Mouse (Mus musculus) limb, embryonic 15.5 days (tissue): ENCODE results near the gene Mmp10. TPM values are rescaled to one million over a fixed set of nuclear protein-coding genes. Genes with fewer than 3 reads are reported as not detected.

Source experiments
- ATAC-seq: fragments of 200-750 bp; cut with Nextera tagmentation; 2 replicates; pipeline ENCODE4 v1.8.0; 2017; ENCODE audit warnings: low read depth, moderate TSS enrichment; ENCODE audit not compliant: insufficient number of reproducible peaks, low FRiP score, low TSS enrichment
- H3K27ac ChIP-seq: fragments of 300-500 bp; sonication (generic); 2 replicates; pipeline ENCODE4 v1.5.1; 2015; ENCODE audit warnings: moderate library complexity, mild to moderate bottlenecking, inconsistent platforms
- H3K27me3 ChIP-seq: fragments of 300-500 bp; sonication (generic); 2 replicates; pipeline ENCODE4 v1.6.1; 2015; ENCODE audit warnings: inconsistent platforms
- H3K36me3 ChIP-seq: fragments of 300-500 bp; sonication (generic); 2 replicates; pipeline ENCODE4 v1.6.1; 2015; ENCODE audit warnings: inconsistent platforms
- H3K4me1 ChIP-seq: fragments of 300-500 bp; sonication (generic); 2 replicates; pipeline ENCODE4 v1.6.1; 2015; ENCODE audit warnings: inconsistent platforms
- H3K4me2 ChIP-seq: fragments of 300-500 bp; sonication (generic); 2 replicates; pipeline ENCODE4 v1.6.1; 2015; ENCODE audit warnings: mild to moderate bottlenecking, inconsistent platforms
- H3K4me3 ChIP-seq: fragments of 300-500 bp; sonication (generic); 2 replicates; pipeline ENCODE4 v1.5.1; 2015; ENCODE audit warnings: mild to moderate bottlenecking, inconsistent platforms
- H3K9ac ChIP-seq: fragments of 300-500 bp; sonication (generic); 2 replicates; pipeline ENCODE4 v1.6.1; 2015; ENCODE audit warnings: inconsistent platforms
- H3K9me3 ChIP-seq: fragments of 300-500 bp; sonication (generic); 2 replicates; pipeline ENCODE4 v1.6.1; 2016; ENCODE audit warnings: inconsistent platforms
- WGBS: fragments of 180-500 bp; shearing (Covaris S2); methylation state at CpG from one replicate; pipeline ENCODE4 v1.1.7; 2015; 5-methylcytosine and 5-hydroxymethylcytosine counted together
- polyA plus RNA-seq: library from polyadenylated mRNA; unstranded; fragments of >200 nt; fragmentation: Nextera tagmentation; extraction: Ambion mirVana; gene quantifications from 2 replicates; pipeline ENCODE4 v1.2.1, GENCODE M21; 2015

The Mmp10 gene
- polyA plus RNA-seq, 1 experiment from 2014 or later, result not detected

GRCm38 (mm10) chr9:7545471-7545870 lies 43.3 kb downstream of the Mmp10 start:
- 31% methylated on average over 1 of the region's 1 CpGs for WGBS
- Histone ChIP-seq H3K4me1 (no peaks in the 10 kb centered on the region), H3K4me3 (no peak overlapping the region), H3K36me3 (no peaks in the 10 kb centered on the region), H3K27ac (no peak overlapping the region), H3K4me2 (no peak overlapping the region), H3K9ac (no peak overlapping the region), H3K27me3 (no peaks in the 10 kb centered on the region), H3K9me3 (no peaks in the 10 kb centered on the region)
- ATAC-seq, result no peak

- Histone ChIP-seq H3K4me2 (no peak overlapping the region), H3K9me3 (no peaks in the 10 kb centered on the region), H3K9ac (no peak overlapping the region), H3K27me3 (no peaks in the 10 kb centered on the region), H3K4me3 (no peak overlapping the region), H3K36me3 (no peaks in the 10 kb centered on the region), H3K27ac (no peak overlapping the region), H3K4me1 (no peaks in the 10 kb centered on the region)
- ATAC-seq, result no peak
- 86% methylated on average over 7 of the region's 7 CpGs for WGBS
Observed at GRCm38 (mm10) chr9:7545920-7546319, 43.8 kb downstream of the Mmp10 start.

GRCm38 (mm10) chr9:7551943-7552342 lies 49.8 kb downstream of the Mmp10 start:
- ATAC-seq, result no peak
- H3K4me1 ChIP-seq, result no peaks in the 10 kb centered on the region
- no peaks in the 10 kb centered on the region for H3K36me3 ChIP-seq
- H3K27me3 ChIP-seq, result no peaks in the 10 kb centered on the region
- H3K9ac ChIP-seq, result no peak overlapping the region
- H3K4me3 ChIP-seq, result no peak overlapping the region
- H3K27ac ChIP-seq, result no peak overlapping the region
- H3K9me3 ChIP-seq, result no peaks in the 10 kb centered on the region
- no peak overlapping the region for H3K4me2 ChIP-seq

- H3K4me2 ChIP-seq, result no peak overlapping the region
- WGBS, result 73% methylated on average over 3 of the region's 3 CpGs
- ATAC-seq, result no peak
Observed at GRCm38 (mm10) chr9:7553536-7553935, 51.4 kb downstream of the Mmp10 start.

GRCm38 (mm10) chr9:7554382-7554781 lies 52.2 kb downstream of the Mmp10 start:
- no peaks in the 10 kb centered on the region for H3K9me3 ChIP-seq
- WGBS, result 32% methylated on average over 3 of the region's 3 CpGs
- no peaks in the 10 kb centered on the region for H3K4me1 ChIP-seq
- H3K4me2 ChIP-seq, result no peak overlapping the region
- H3K36me3 ChIP-seq, result no peaks in the 10 kb centered on the region
- H3K9ac ChIP-seq, result no peak overlapping the region
- H3K27me3 ChIP-seq, result no peaks in the 10 kb centered on the region
- ATAC-seq, result no peak
- no peak overlapping the region for H3K27ac ChIP-seq
- H3K4me3 ChIP-seq, result no peak overlapping the region

More at GRCm38 (mm10) chr9:7553536-7553935, 51.4 kb downstream of the Mmp10 start:
- no peaks in the 10 kb centered on the region for H3K27me3 ChIP-seq
- no peaks in the 10 kb centered on the region for H3K4me1 ChIP-seq
- no peak overlapping the region for H3K9ac ChIP-seq
- no peaks in the 10 kb centered on the region for H3K9me3 ChIP-seq
- H3K36me3 ChIP-seq, result no peaks in the 10 kb centered on the region
- no peak overlapping the region for H3K4me3 ChIP-seq
- no peak overlapping the region for H3K27ac ChIP-seq

- no peak within 1 kb of the TSS for H3K4me3 ChIP-seq
- no peak within 1 kb of the TSS for H3K9ac ChIP-seq
- no peak for ATAC-seq
- H3K4me1 ChIP-seq, result no peaks in the 10 kb centered on the region
- WGBS, result 78% methylated on average over 8 of the region's 8 CpGs
- no peaks in the 10 kb centered on the region for H3K9me3 ChIP-seq
- H3K27ac ChIP-seq, result no peak within 1 kb of the TSS
- H3K4me2 ChIP-seq, result no peak within 1 kb of the TSS
- H3K27me3 ChIP-seq, result no peaks in the 10 kb centered on the region
- no peaks in the 10 kb centered on the region for H3K36me3 ChIP-seq
Observed at GRCm38 (mm10) chr9:7558221-7559017, 56.3 kb downstream of the Mmp10 start, which contains the start of gene Mmp8. TSS of gene Mmp8 (plus strand) at chr9:7558456.

Other genes starting within 250 kb of the Mmp10 start
- gene Mmp13, start 229.8 kb upstream of the Mmp10 start, polyA plus RNA-seq, result 14.3 and 33.3 TPM in 2 replicates
- 0.19 TPM in 1 of 2 replicates, not detected in the other for gene Mmp12, start 158.0 kb upstream of the Mmp10 start, polyA plus RNA-seq
- not detected in 2 replicates for gene Mmp1b, start 114.3 kb upstream of the Mmp10 start, polyA plus RNA-seq
- gene Mmp3, start 56.5 kb upstream of the Mmp10 start, polyA plus RNA-seq, result 0.31 TPM in 1 of 2 replicates, not detected in the other
- gene Mmp8, start 56.1 kb downstream of the Mmp10 start, polyA plus RNA-seq, result 1.1 and 1.3 TPM in 2 replicates
- 0.42 TPM in 1 of 2 replicates, not detected in the other for gene Mmp27, start 69.0 kb downstream of the Mmp10 start, polyA plus RNA-seq
- gene Mmp20, start 125.9 kb downstream of the Mmp10 start, polyA plus RNA-seq, result not detected in 2 replicates
- gene Mmp7, start 189.7 kb downstream of the Mmp10 start, polyA plus RNA-seq, result 0.14 TPM in 1 of 2 replicates, not detected in the other